Mouse (Mus musculus) olfactory bulb, adult 2 months (tissue): ENCODE results near the gene Sectm1a. TPM values are rescaled to one million over a fixed set of nuclear protein-coding genes. Genes with fewer than 3 reads are reported as not detected.

Experiments
- H3K27ac ChIP-seq: fragments of 200-500 bp; 2 replicates; pipeline ENCODE4 v1.5.1; 2012; ENCODE audit warnings: low read depth, low read length; ENCODE audit not compliant: insufficient read depth
- H3K4me1 ChIP-seq: fragments of 200-500 bp; 2 replicates; pipeline ENCODE4 v1.6.1; 2012; ENCODE audit warnings: low read length; ENCODE audit not compliant: control insufficient read depth, insufficient read depth
- H3K4me3 ChIP-seq: fragments of 200-500 bp; 2 replicates; pipeline ENCODE4 v1.5.1; 2012; ENCODE audit warnings: mild to moderate bottlenecking, low read depth, low read length, moderate library complexity; ENCODE audit not compliant: insufficient read depth
- CTCF ChIP-seq: fragments of 200-500 bp; IDR thresholded peaks from 2 replicates; pipeline ENCODE4 v1.5.1; 2012; ENCODE audit warnings: low read depth, mild to moderate bottlenecking, low read length, moderate library complexity; ENCODE audit not compliant: insufficient read depth
- POLR2A ChIP-seq: fragments of 200-500 bp; IDR thresholded peaks from 2 replicates; pipeline ENCODE4 v1.6.1; 2012; ENCODE audit warnings: mild to moderate bottlenecking, low read depth, low read length, moderate library complexity; ENCODE audit not compliant: insufficient read depth
- WGBS: fragments of 180-500 bp; shearing (Covaris S2); methylation state at CpG from one replicate; pipeline ENCODE4 v1.1.7; 2018; 5-methylcytosine and 5-hydroxymethylcytosine counted together
- polyA plus RNA-seq: library from polyadenylated mRNA; stranded (reverse); fragments of >200 nt; gene quantifications from 2 replicates; pipeline ENCODE4 v1.2.4, GENCODE M21; 2012; ENCODE audit warnings: low replicate concordance; ENCODE audit not compliant: missing spikeins, insufficient read depth, insufficient read length

Sectm1a gene
- polyA plus RNA-seq, 1 experiment, result not detected

GRCm38 (mm10) chr11:121017703-121018102 is 63.3 kb downstream of the Sectm1a start:
- 46% methylated on average over 3 of the region's 3 CpGs for WGBS
- H3K27ac ChIP-seq, result no peak overlapping the region

More at GRCm38 (mm10) chr11:121017703-121018102, 63.3 kb downstream of the Sectm1a start:
- TF ChIP-seq POLR2A (no peak), CTCF (peak; percentile 57; the same call in 1 of the 2 replicates)
- Histone ChIP-seq H3K4me1 (no peaks in the 10 kb centered on the region), H3K4me3 (no peak overlapping the region)

Other genes starting within 250 kb of the Sectm1a start
- not detected in 2 replicates for gene Ccdc57, start 148.3 kb downstream of the Sectm1a start, polyA plus RNA-seq
- gene Slc16a3, start 132.7 kb downstream of the Sectm1a start, polyA plus RNA-seq, result not detected in 2 replicates
- gene Csnk1d, start 89.9 kb downstream of the Sectm1a start, polyA plus RNA-seq, result not detected in 2 replicates
- gene Cd7, start 41.8 kb downstream of the Sectm1a start, polyA plus RNA-seq, result not detected in 2 replicates
- gene Sectm1b, start 17.7 kb downstream of the Sectm1a start, polyA plus RNA-seq, result not detected in 2 replicates
- not detected in 2 replicates for gene Tex19.2, start 37.5 kb upstream of the Sectm1a start, polyA plus RNA-seq
- gene Tex19.1, start 64.9 kb upstream of the Sectm1a start, polyA plus RNA-seq, result not detected in 2 replicates
- not detected in 2 replicates for gene Uts2r, start 79.1 kb upstream of the Sectm1a start, polyA plus RNA-seq
- not detected in 2 replicates for gene Hexdc, start 123.2 kb upstream of the Sectm1a start, polyA plus RNA-seq
- not detected in 2 replicates for gene Ogfod3, start 123.5 kb upstream of the Sectm1a start, polyA plus RNA-seq
- not detected in 2 replicates for gene Cybc1, start 148.1 kb upstream of the Sectm1a start, polyA plus RNA-seq
- not detected in 2 replicates for gene Narf, start 156.0 kb upstream of the Sectm1a start, polyA plus RNA-seq
- gene Foxk2, start 178.8 kb upstream of the Sectm1a start, polyA plus RNA-seq, result not detected in 2 replicates